Mouse (Mus musculus) stomach, postnatal 0 days (tissue): ENCODE data around the gene 4930523C07Rik. TPM values are rescaled to one million over a fixed set of nuclear protein-coding genes. Genes with fewer than 3 reads are reported as not detected.

Source experiments
- ATAC-seq: fragments of 200-750 bp; cut with Nextera tagmentation; 2 replicates; pipeline ENCODE4 v1.8.0; 2017; ENCODE audit not compliant: low FRiP score, low TSS enrichment
- DNase-seq: peaks from one replicate; pipeline ENCODE4 v3.0.0-alpha.2; 2016; ENCODE audit warnings: low spot score
- H3K27ac ChIP-seq: fragments of 300-500 bp; sonication (generic); replicated peaks from 2 replicates; pipeline ENCODE4 v1.5.1; 2014; ENCODE audit warnings: mild to moderate bottlenecking, control low read depth
- H3K27me3 ChIP-seq: fragments of 300-500 bp; sonication (generic); 2 replicates; pipeline ENCODE4 v1.6.1; 2014; ENCODE audit warnings: low read length; ENCODE audit not compliant: control insufficient read depth, insufficient read depth
- H3K36me3 ChIP-seq: fragments of 300-500 bp; sonication (generic); 2 replicates; pipeline ENCODE4 v1.6.1; 2014; ENCODE audit warnings: low read length, mixed read lengths; ENCODE audit not compliant: control insufficient read depth, insufficient read depth
- H3K4me1 ChIP-seq: fragments of 300-500 bp; sonication (generic); replicated peaks from 2 replicates; pipeline ENCODE4 v1.6.1; 2014; ENCODE audit warnings: antibody characterized with exemption; ENCODE audit not compliant: control insufficient read depth, insufficient read depth
- H3K4me2 ChIP-seq: fragments of 300-500 bp; sonication (generic); replicated peaks from 2 replicates; pipeline ENCODE4 v1.6.1; 2014; ENCODE audit warnings: low read depth, mild to moderate bottlenecking, control low read depth, moderate library complexity
- H3K4me3 ChIP-seq: fragments of 300-500 bp; sonication (generic); 2 replicates; pipeline ENCODE4 v1.5.1; 2014; ENCODE audit warnings: low read depth, low read length, control low read depth
- H3K9ac ChIP-seq: fragments of 300-500 bp; sonication (generic); 2 replicates; pipeline ENCODE4 v1.6.1; 2014; ENCODE audit warnings: mild to moderate bottlenecking, low read length, control low read depth, mixed read lengths
- H3K9me3 ChIP-seq: fragments of 300-500 bp; sonication (generic); 2 replicates; pipeline ENCODE4 v1.6.1; 2016; ENCODE audit warnings: low read length; ENCODE audit not compliant: control insufficient read depth
- CTCF ChIP-seq: IDR thresholded peaks from 2 replicates; pipeline ENCODE4 v1.5.1; 2016; ENCODE audit warnings: antibody characterized with exemption, low read depth, mild to moderate bottlenecking, moderate library complexity
- EP300 ChIP-seq: optimal IDR thresholded peaks from 2 replicates; pipeline ENCODE3; 2016; ENCODE audit warnings: antibody characterized with exemption
- WGBS: fragments of 180-500 bp; shearing (Covaris S2); extraction: QIAGEN DNeasy Blood & Tissue Kit; methylation state at CpG from one replicate; pipeline ENCODE4 v1.1.7; 2014; 5-methylcytosine and 5-hydroxymethylcytosine counted together
- polyA plus RNA-seq: library from polyadenylated mRNA; unstranded; fragments of >200 nt; fragmentation: Nextera tagmentation; extraction: Ambion mirVana; gene quantifications from 2 replicates; pipeline ENCODE4 v1.2.1, GENCODE M21; 2015

4930523C07Rik gene
- polyA plus RNA-seq, 1 experiment from 2014 or later: 37.7 TPM

DNA sequence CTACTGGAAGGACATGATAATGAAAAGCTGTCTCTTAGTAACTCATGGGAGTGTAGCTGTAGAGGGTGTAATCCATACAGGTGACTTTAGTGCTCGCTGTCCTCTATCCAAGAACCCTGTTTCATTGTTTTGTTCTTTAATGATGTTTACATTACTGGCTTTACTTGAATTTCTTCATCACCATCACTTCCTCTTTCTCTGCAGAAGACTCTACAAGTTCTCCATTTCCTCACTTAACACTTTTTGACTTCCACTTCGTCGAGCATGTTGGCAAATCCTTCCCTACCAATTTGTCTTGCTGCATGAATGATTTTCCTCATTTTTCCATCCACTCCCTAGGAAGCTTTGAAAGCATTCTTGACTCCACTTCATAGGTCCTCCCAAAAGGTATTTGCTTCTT lies 31.1 kb upstream of the 4930523C07Rik start:
- no peak for TF ChIP-seq CTCF
- TF ChIP-seq EP300: no peak
- Histone ChIP-seq H3K9me3 (no peaks in the 10 kb centered on the region), H3K36me3 (no peaks in the 10 kb centered on the region), H3K4me3 (no peak overlapping the region), H3K27ac (no peak overlapping the region), H3K4me2 (no peak overlapping the region), H3K9ac (no peak overlapping the region), H3K27me3 (no peaks in the 10 kb centered on the region), H3K4me1 (no peaks in the 10 kb centered on the region)
- no peak for ATAC-seq
- WGBS: 55% methylated on average over 3 of the region's 3 CpGs
- no peak for DNase-seq

DNA sequence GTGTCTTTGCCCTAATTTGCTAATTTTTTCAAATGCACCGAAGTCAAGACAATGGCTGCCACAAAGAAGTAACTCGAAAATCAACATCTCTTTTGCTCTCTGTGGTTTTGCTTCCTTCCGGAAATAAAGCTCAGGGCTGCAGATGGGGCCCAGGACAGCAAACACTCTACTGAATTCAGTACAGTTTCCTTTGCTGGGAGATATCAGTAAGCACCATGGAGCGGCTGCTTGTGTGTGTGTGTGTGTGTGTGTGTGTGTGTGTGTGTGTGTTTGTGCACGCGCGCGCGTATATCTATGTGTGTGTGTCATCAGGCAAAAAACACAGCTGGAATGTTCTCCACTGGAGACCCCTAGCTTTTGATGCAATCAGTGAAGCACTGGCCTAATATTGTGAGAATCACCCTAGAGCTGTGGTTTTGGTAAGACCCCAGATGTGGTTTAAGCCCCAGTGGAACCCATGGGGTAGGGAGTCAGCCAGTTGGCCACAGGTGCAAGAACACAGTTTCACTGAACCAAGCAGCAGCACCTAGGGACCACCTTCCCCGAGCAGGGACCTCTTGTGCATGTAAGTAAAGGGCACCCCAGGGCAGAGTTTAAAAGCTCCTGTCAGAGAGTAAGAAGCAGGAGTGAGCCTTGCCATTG lies 19.7 kb upstream of the 4930523C07Rik start:
- H3K27ac ChIP-seq: no peak overlapping the region
- no peak for TF ChIP-seq EP300
- TF ChIP-seq CTCF: no peak
- H3K9me3 ChIP-seq: no peaks in the 10 kb centered on the region
- H3K4me1 ChIP-seq: no peaks in the 10 kb centered on the region
- 84% methylated on average over 10 of the region's 10 CpGs for WGBS
- H3K27me3 ChIP-seq: no peaks in the 10 kb centered on the region
- DNase-seq (no peak), ATAC-seq (no peak)
- no peaks in the 10 kb centered on the region for H3K36me3 ChIP-seq
- H3K4me2 ChIP-seq: no peak overlapping the region
- no peak overlapping the region for H3K4me3 ChIP-seq
- no peak overlapping the region for H3K9ac ChIP-seq

DNA sequence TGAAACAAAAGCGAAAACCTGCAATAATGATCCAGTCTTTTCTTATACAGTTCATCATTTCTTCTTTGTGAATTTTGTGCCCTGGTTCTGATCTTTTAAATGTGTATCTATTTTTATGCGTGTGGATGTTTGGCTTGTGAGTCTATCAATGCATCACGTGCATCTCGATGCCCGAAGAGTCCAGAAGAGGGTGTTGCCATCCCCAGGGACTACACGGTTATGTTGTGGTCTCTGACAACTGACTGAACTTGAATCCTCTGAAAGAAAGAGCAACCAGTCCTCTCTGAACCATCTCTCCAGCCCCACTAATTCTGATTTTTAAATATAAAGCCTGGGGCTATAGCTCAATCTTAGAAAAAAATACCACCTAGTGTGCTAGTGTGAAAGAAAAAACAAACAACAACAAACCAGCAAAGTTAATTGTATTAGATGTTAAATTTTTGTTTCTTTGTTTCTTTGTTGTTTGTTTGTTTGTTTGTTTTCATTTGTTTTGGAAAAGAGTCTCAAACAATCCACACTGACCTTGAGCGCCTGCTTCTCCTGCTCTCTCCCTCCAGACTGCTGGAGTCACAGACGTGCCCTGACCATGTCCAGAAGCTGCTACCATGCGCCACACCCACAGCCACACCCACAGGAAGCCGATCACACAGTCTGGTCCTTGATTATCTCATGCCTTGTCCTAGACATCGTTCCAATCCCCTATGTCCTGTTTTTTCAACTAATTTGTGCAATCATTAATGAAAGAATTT lies 18.9 kb upstream of the 4930523C07Rik start:
- no peak for ATAC-seq

GRCm38 (mm10) chr1:160025895-160026255 lies 18.3 kb upstream of the 4930523C07Rik start:
- ATAC-seq: no peak
- no peak for TF ChIP-seq CTCF
- TF ChIP-seq EP300: no peak
- no peaks in the 10 kb centered on the region for H3K36me3 ChIP-seq
- DNase-seq: no peak
- no peaks in the 10 kb centered on the region for H3K4me1 ChIP-seq
- no peak overlapping the region for H3K4me2 ChIP-seq
- no peaks in the 10 kb centered on the region for H3K9me3 ChIP-seq
- no peaks in the 10 kb centered on the region for H3K27me3 ChIP-seq
- WGBS: 72% methylated on average over 5 of the region's 5 CpGs
- no peak overlapping the region for H3K9ac ChIP-seq
- no peak overlapping the region for H3K4me3 ChIP-seq
- H3K27ac ChIP-seq: no peak overlapping the region

More for the DNA sequence above, 18.9 kb upstream of the 4930523C07Rik start:
- DNase-seq: peak; percentile 23
- TF ChIP-seq CTCF (no peak), EP300 (no peak)
- Histone ChIP-seq H3K9me3 (no peaks in the 10 kb centered on the region), H3K36me3 (no peaks in the 10 kb centered on the region), H3K4me3 (no peak overlapping the region), H3K4me2 (no peak overlapping the region), H3K9ac (no peak overlapping the region), H3K4me1 (no peaks in the 10 kb centered on the region), H3K27ac (no peak overlapping the region), H3K27me3 (no peaks in the 10 kb centered on the region)
- WGBS: 61% methylated on average over 11 of the region's 11 CpGs

DNA sequence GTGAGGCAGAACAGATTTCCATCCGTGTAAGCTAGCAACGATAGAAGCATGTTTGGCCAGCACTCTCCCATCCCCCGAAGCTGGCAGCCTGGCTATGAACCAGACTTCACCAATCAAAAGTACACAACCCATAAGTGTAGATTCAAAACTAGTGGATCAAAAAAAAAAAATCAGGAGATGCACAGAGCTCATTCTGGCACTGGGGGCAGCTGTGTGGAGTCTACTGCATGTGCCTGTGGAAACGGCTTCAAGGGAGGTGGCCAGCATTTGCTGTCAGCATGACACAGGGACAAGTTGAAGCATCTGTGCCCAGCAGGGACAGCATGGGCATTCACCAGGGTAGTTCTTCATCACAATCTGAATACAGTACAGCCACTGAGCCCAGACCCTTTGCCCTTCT lies 16.2 kb upstream of the 4930523C07Rik start:
- no peaks in the 10 kb centered on the region for H3K36me3 ChIP-seq

More for the DNA sequence above, 16.2 kb upstream of the 4930523C07Rik start:
- no peak overlapping the region for H3K4me3 ChIP-seq
- WGBS: 50% methylated on average over 4 of the region's 4 CpGs
- no peaks in the 10 kb centered on the region for H3K4me1 ChIP-seq
- ATAC-seq: no peak
- H3K9ac ChIP-seq: no peak overlapping the region
- TF ChIP-seq CTCF (no peak), EP300 (no peak)
- no peak overlapping the region for H3K4me2 ChIP-seq
- no peak for DNase-seq
- no peaks in the 10 kb centered on the region for H3K9me3 ChIP-seq
- H3K27me3 ChIP-seq: no peaks in the 10 kb centered on the region
- no peak overlapping the region for H3K27ac ChIP-seq
